Mouse (Mus musculus): ENCODE measurements around the gene Rpl12.

GRCm38 (mm10) chr2:32923551-32924250 is 37.7 kb upstream of the Rpl12 start:
- TF ChIP-seq CTCF (IDR thresholded peaks at IDR 0.05; ENCODE audit: low read depth) (no peak), EP300 (IDR thresholded peaks at IDR 0.05; ENCODE audit: low read depth) (no peak)

Data from liver, postnatal 0 days (tissue).